Mouse (Mus musculus): ENCODE results near the gene Nploc4.
"Not testable (repeated sequence)": the region's sequence is repeated elsewhere in the genome, so short reads cannot be mapped to it uniquely, and the experiment has no call there.

Gene Nploc4

DNA sequence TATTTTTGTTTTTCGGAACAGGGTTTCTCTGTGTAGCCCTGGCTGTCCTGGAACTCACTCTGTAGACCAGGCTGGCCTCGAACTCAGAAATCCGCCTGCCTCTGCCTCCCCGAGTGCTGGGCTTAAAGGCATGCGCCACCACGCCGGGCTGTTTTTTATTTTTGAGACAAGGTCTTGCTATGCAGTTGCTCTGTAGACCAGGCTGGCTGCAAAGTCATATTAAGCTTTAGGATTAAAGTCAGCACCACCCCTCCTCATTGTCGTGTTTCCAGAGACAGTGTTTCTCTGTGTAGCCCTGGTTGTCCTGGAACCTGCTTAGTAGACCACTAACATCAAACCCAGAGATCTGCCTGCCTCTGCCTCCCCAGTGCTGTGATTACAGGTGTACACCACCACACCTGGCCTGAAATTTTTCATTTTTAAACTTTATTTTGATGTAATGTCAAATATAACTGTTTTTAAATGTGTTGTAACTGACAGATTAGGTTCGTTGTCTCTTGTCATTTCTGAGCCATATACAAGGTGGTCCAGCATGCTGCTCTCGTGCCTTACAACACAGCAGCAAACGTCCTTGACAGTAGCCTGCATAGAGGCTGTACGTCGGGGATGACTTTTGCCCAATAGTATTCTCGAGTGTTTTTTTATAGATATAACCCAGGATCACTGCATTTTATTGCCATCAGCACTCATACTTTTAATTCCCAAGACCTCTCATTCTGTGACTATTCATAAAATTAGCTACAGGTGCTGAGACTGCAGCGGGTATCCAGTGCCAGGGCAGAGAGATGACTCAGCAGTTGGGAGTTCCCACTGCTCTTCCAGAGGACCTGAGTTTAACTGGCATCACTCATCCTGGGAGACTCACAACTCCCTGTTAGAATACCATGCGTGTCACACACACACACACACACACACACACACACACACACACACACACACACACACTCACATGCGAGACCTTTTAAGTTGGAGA, 82.9 kb downstream of the Nploc4 start:
- in situ Hi-C loops (cut with MboI, MseI), result loop anchor here in 1 of 2 experiments (5.0 kb wide), 1 partner anchor 47 kb away; no protein-coding TSS in a partner anchor

DNA sequence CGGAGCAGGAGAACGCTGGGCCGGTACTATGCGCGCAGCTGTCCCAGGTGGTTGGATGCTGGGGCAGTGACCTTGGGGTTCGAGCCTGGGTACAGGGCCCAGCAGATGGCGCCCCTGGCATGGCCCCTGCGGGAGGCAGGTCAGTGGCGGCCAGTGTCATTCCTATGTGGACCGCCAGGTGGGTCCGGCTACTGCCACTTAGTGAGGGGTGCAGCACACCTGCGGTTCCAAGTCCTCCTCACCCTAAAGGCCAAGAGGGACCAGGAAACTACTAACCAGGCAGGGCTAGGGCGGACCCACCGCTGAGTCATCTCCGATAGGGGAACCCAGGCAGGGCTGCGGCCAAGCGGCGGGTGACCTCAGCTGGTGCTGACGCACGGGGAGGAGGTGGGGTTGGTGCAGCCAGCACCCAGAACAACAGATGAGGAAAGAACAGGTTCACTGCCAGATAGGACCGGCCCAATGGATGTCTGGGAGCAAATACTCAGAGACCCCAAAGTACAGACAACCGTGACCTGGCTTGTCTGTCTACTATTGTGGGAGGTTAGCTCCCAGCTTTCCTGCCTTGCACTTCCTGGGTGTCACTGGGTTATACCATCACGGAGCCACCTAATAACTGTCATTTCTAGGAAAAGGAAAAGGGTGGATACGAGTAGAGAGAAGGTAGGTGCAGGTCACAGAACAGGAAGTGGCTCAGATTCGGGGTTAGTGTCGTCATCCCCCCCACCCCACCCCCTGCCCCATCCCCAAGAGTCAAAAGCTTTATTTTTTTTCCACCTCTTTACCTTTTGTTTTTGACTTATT, 83.8 kb downstream of the Nploc4 start:
- in situ Hi-C loops (cut with MboI, MseI), result loop anchor here in 1 of 2 experiments (5.0 kb wide), 1 partner anchor 46 kb away; no protein-coding TSS in a partner anchor

DNA sequence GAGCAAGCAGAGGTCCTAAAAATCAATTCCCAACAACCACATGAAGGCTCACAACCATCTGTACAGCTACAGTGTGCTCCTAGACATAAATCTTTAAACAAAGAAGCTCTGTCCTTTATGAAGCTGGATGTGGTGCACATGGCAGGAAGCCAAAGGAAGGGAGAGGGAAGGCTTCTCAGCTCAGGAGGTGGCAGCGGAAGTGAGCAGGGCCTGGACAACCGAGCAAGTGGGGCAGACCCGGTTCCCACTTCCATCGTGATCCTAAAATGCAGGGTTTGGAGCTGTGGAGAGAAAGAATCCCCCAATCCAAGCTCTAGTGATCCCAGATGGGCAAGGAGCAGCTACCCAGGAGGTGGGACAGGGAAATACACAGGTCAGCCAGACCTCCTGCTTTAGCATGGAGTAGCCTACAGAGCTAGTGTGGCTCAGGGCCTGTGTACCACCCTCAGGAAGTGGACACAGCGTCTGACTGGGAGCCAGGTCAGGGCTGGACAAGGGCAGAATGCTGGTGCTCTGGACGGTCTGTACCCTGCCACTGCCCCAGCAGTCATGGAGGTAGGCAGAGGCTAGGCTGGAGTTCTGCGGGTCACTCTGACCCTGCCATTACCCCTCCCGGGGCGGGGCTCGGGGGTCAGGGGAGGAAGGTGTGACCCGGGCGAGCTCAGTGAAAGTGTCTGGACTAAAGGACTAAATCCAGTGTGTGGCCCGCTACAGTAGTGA, 84.8 kb downstream of the Nploc4 start:
- in situ Hi-C loops (cut with MboI, MseI), result loop anchor here in 1 of 2 experiments (5.0 kb wide), 1 partner anchor 45 kb away; no protein-coding TSS in a partner anchor

DNA sequence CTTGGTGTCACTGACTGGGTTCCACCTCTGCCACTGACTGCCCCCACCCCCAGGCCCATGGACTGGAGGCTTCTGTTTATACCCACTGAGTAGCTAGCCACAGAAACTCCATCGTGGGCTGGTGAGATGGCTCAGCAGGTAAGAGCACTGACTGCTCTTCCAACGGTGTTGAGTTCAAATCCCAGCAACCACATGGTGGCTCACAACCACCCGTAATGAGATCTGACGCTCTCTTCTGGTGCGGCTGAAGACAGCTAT, 85.5 kb downstream of the Nploc4 start:
- in situ Hi-C loops (cut with MboI, MseI), result loop anchor here in 1 of 2 experiments (5.0 kb wide), 1 partner anchor 45 kb away; no protein-coding TSS in a partner anchor

DNA sequence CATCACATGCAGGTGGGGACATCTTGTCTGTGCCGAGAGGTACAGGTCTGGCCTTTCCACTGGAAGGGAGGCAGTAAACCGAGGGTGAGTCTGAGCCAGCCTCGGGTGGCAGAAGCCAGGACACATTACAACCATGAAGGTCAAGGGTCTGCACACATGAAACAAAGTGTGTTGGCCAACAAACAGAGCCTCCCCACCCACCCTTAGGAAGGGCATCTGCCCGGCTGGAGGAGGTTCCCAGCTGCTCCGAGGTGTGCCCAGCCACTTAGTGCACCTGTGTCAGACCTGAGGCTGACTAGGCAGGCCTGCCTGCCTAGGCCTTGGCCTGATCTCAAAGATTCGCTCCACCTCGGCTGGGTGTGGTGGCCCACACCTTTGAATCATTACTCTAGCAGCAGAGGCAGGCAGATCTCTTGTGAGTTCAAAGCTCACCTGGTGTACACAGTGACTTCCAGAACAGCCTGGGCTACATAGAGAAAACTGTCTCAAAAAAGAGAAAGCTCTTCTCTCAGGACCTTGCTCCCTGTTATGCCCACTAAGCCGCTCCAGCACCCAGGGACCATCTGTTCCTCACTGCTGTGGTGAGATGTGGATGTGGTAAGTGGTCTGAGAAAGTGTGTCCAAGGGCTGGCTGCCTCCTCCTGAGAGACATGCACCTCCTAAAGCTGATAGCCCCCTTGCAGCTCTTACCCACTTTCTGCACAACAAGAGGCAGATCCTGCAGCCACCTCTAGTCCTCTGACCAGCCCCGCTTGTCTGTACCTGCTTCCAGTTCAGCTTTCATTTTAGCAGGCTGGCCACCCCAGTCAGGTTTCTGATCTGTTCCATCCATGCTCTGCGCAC, 86.0 kb downstream of the Nploc4 start:
- in situ Hi-C loops (cut with MboI, MseI), result loop anchor here in 1 of 2 experiments (5.0 kb wide), 1 partner anchor 44 kb away; no protein-coding TSS in a partner anchor

DNA sequence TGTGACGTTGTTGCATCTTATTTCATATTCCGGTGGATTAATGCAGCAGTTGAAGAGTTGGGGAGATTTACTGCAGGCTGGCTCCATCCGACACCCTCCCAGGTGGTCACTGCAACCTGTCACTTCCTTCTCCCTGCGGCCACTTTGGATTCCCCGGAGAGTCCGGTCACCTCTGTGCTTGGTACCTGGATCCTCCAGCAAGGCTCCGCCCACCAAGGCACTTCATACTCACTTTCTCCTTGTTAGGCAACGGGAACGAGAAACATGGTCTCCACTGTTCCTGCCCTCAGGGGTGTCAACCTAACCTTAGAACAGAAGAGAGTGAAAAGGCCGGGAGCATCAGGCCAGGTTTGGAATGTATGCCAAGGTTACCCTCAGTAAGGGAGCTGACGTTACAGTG, 86.8 kb downstream of the Nploc4 start:
- in situ Hi-C loops (cut with MboI, MseI), result loop anchor here in 1 of 2 experiments (5.0 kb wide), 1 partner anchor 43 kb away; no protein-coding TSS in a partner anchor

DNA sequence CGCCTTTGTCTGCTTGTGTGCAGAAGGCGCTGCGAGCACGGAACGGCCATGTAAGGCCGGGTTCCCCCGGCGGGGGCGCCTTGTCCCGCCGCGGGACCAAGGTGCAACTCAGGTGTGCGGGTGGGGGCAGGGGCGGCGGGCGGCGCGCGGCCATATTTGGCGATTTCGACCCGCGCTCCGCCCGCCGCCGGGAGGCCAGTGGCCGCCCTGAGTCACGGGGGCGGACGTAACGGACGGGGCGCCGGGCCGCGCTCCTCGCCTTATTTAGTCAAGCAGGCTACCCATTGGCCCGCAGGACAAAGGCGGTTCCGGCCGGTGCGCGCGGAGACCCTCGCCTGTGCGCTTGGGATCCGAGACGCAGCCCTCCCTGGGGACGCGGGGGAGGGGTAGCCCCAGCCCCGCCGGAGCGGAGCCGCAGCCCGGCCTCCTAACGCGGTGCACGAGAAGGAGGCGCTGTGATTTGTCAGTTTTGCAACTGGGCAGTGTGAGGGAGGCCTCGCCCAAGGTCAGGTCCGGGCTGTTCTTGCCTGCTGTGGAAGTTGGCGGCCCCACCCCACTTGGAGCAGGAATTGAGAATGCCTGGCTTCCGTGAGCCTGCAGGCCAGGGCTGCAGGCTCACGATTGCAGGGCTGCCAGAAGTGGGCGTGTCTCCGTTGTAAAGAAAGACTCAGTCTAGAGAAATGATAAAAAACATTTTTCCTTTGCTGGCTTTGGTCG, 87.4 kb downstream of the Nploc4 start:
- in situ Hi-C loops (cut with MboI, MseI), result loop anchor here in 1 of 2 experiments (5.0 kb wide), 1 partner anchor 43 kb away; no protein-coding TSS in a partner anchor

DNA sequence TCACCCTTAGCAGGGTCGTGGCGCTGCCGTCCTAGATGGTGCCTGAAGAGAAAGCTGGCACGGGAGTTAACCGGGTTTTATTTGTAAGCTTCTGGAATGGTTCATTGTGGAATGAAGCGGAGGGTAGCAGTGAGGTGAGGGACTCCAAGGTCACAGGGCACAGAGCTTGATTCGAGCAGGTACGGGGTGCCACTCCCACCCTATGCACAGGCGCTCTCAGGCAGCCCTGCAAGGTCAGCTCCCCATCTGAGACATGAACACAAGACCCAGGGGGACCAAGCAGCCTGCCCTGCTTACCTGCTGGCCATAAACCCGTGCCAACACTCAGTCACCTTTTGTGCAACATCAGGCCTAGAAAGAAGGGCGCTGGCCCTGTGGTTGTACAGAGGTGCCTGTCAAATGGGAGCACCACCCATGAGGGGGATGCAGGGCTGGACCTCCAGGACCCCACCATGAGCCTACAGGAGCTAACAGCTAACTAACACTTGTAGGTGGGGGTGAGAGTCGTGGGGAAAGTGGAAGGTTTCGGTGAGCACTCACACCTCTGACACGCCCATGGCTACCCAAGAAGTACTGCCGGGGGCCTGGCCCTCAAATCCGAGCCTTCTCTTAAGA, 88.0 kb downstream of the Nploc4 start:
- in situ Hi-C loops (cut with MboI, MseI), result no loop called here

DNA sequence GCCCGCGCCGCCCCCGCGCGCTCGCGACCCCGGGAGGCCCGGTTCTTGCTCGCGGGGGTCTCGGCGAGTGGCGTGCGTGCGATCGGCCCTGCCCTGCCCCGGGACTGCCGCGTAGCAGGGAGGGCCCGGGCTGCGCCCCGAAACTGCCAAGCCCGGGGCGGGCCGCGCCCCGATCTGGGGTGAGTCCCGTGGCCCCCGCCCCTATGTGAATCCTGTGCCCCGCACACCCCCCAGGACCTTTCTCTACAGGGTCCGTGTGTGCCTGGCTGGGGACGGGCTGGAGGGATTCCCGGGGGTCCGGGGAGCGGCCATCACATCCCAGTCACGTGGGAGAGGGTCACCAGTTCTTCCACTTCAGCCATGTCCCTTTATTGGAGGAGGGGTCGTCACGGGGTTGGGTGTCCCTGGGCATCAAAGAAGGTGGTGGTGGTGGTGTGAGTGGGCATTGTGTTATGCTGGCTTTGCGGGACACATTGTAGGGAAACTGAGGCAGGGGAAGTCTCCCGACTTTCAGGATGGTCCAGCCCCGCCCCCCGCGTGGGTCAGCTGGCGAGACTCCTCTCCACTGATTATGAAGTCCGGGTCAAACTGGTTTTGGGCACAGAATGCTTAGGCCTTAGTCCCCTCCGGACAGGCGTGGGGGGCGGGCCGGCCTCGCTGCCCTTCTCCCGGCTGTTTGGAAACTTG, 88.7 kb downstream of the Nploc4 start:
- in situ Hi-C loops (cut with MboI, MseI), result no loop called here

DNA sequence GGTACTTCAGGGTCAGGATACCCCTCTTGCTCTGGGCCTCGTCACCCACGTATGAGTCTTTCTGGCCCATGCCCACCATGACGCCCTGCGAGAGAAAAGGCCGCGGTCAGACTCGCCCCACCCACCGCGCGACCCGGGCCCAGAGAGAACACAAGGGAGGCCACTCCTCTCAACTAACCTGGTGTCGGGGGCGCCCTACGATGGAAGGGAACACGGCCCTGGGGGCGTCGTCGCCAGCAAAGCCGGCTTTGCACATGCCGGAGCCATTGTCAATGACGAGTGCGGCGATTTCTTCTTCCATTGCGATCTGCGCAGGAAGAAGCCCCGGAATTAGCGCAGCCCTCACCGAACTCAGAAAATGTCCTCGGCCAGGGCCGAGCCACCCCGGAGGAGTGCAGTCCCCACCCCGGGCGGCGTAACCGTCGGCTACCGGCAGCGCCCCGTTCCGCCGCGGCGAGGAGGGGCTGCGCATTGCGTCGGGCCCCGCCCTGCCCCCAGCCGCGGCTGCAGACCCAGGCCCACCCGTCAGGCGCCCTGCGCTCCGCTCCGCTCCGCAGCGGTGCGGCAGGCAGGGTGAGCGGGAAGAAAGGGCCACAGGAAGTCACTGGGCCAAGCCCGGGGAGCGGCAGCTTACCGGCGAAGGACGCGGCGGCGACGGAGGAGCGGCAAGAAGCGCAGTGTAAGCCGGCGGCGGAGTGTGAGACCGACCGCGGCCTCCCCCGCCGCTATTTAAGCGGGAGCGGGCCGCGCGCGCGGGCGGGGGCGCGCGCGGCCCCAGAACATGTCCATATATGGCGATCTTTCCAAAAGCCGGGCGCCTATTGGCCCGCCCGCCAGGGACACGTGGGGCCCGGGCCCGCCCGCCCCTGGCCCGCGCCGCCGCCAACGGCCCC, 89.5 kb downstream of the Nploc4 start, which contains the start of gene Actg1:
Gene Actg1 (minus strand): TSS at position 752 of the 893 bp plus-strand sequence.
- in situ Hi-C loops (cut with MboI, MseI), result no loop called here

DNA sequence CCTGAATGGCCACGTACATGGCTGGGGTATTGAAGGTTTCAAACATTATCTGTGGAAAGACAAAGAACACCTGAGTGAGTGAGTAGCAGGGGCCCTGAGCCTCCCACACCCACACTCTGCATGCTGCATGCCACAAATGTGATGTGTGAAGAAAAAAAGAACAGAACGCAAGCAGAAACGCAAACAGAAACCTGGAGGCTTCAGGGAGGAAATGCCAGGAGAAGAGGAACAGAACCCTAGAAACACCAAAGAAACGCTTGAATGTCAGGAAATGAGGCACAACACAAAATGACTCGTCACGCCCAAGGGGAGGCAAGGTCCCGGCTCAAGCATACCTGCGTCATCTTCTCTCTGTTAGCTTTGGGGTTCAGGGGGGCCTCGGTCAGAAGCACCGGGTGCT, 90.2 kb downstream of the Nploc4 start:
- in situ Hi-C loops (cut with MboI, MseI), result no loop called here

DNA sequence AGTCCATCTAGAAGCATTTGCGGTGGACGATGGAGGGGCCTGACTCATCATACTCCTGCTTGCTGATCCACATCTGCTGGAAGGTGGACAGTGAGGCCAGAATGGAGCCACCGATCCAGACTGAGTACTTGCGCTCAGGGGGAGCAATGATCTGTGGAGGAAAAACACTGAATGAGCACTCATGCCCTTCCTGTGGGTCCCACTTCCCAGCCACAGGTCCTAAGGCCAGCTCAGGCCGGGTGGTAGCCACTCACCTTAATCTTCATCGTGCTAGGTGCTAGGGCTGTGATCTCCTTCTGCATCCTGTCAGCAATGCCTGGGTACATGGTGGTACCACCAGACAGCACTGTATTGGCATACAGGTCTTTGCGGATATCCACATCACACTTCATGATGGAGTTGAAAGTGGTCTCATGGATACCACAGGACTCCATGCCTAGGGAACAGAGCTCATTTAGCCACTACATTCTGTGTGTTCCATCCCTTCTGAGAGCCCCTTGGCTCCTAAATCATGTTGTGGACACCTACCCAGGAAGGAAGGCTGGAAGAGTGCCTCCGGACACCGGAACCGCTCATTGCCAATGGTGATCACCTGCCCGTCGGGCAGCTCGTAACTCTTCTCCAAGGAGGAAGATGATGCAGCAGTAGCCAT, 91.0 kb downstream of the Nploc4 start:
- in situ Hi-C loops (cut with MboI, MseI), result not testable (repeated sequence)

DNA sequence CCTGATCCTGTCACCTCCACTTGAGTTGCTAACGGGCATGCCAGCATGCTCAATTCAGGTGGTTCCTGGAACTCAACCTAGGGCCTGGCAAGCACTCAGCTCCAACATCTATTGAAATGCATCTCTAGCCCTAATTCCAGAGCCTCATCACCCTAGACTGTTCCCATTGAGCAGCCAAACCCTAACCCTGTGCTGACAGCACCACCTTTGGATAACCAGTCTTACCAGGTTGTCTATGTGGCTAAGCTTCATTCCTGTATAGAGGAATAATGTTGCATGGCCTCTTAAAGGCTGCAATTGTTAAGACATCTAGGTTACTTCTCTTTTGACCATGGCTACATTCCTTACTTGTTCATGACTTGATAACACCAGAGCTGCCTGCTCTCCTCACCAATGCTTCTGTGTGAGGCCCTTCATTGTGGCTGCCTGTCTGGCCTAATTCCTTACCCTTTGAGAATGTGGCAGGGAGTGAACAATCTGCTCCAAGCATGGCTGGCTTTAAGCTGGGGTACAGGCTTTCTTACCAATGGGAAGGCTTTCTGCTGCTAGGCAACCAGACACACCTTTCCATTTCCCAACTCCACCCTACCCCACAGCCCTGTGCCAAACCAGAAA, 92.3 kb downstream of the Nploc4 start:
- in situ Hi-C loops (cut with MboI, MseI), result no loop called here

DNA sequence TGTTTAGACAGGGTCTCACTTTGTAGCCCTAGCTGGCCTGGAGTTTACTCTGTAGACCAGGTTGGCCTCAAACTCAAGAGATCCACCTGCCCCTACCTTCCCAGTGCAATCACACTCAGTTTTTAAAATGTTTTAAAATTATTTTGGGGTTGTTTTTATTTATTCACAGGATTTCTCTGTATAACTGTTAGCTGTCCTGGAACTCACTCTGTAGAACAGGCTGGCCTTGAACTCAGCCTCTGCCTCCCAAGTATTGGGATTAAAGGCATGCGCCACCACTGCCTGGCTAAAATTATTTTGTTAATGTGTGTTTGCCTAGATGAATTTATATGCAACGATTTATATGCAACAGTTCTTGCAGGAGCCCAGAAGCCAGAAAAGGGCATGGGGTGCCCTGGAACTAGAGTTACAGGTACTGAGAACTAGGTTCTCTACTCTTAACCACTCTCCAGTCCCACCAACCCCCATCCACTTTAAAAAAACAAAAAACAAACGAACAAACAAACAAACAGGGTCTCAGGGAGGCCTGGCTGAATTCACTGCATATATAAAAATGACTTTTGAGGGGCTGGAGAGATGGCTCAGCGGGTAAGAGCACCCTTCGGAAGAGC, 93.1 kb downstream of the Nploc4 start:
- in situ Hi-C loops (cut with MboI, MseI), result no loop called here

DNA sequence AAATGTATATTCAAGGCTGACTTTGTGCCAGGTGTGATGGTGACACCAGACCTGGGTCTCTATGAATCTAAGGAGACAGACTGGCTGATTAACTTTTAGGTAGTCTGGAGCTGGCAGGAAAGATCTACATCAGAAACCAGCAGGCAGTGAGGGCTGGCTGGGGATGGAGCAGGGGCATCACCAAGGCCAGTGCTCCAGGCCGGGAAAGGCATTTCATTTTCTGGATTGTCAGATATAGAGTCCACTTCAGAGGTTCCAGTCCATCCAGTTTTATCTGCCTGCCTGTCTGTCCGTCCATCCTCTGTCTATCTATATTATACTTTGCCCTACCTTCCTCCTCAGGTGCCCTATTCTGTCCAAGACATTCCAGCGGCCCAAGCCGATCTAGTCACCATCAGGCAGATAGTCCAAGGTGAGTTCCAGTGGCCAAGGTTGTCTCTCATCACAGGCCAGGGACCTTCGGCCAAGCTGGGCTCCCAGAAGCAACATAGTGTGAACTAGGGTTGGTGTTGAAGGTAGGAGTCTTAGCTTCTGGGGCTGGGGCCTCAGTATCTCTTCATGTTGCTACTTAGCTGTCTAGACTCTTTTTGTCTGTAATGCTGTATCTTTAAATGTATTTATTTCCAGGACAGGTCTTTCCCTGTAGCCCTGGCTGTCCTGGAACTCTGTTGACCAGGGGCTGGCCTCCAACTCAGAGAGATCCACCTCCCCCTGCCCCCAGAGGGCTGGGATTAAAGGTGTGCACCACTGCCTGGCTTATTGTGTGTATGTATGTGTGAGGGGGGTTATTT, 93.8 kb downstream of the Nploc4 start:
- in situ Hi-C loops (cut with MboI, MseI), result no loop called here

Measured in T-helper 17 cell (primary cell).